Mouse (Mus musculus) cortical plate, adult 2 months (tissue): ENCODE data around the gene Ifrd2. TPM values are rescaled to one million over a fixed set of nuclear protein-coding genes. Genes with fewer than 3 reads are reported as not detected.
"Not testable (repeated sequence)": the region's sequence is repeated elsewhere in the genome, so short reads cannot be mapped to it uniquely, and the experiment has no call there.

Experiments used
- H3K27ac ChIP-seq: fragments of 200-500 bp; 2 replicates; pipeline ENCODE4 v1.5.1; 2012; ENCODE audit warnings: low read length, control low read depth, inconsistent platforms; ENCODE audit not compliant: insufficient read depth
- H3K4me1 ChIP-seq: fragments of 200-500 bp; 2 replicates; pipeline ENCODE4 v1.6.1; 2011; ENCODE audit warnings: low read length; ENCODE audit not compliant: control insufficient read depth, insufficient read depth
- H3K4me3 ChIP-seq: fragments of 200-500 bp; 2 replicates; pipeline ENCODE4 v1.5.1; 2011; ENCODE audit warnings: mild to moderate bottlenecking, low read length, control low read depth; ENCODE audit not compliant: insufficient read depth
- CTCF ChIP-seq: fragments of 200-500 bp; IDR thresholded peaks from 2 replicates; pipeline ENCODE4 v1.5.1; 2011; ENCODE audit warnings: mild to moderate bottlenecking, control low read depth, low read length; ENCODE audit not compliant: insufficient read depth; ENCODE audit errors: extremely low read depth
- POLR2A ChIP-seq: fragments of 200-500 bp; IDR thresholded peaks from 2 replicates; pipeline ENCODE4 v1.6.1; 2011; ENCODE audit warnings: mild to moderate bottlenecking, low read length, control low read depth; ENCODE audit not compliant: insufficient read depth; ENCODE audit errors: extremely low read depth
- polyA plus RNA-seq: library from polyadenylated mRNA; depleted of rRNA; stranded (reverse); fragments of >200 nt; gene quantifications from 2 replicates; pipeline ENCODE4 v1.2.3, GENCODE M21; 2012

The Ifrd2 gene
- polyA plus RNA-seq, 1 experiment, result 16.3 TPM

DNA sequence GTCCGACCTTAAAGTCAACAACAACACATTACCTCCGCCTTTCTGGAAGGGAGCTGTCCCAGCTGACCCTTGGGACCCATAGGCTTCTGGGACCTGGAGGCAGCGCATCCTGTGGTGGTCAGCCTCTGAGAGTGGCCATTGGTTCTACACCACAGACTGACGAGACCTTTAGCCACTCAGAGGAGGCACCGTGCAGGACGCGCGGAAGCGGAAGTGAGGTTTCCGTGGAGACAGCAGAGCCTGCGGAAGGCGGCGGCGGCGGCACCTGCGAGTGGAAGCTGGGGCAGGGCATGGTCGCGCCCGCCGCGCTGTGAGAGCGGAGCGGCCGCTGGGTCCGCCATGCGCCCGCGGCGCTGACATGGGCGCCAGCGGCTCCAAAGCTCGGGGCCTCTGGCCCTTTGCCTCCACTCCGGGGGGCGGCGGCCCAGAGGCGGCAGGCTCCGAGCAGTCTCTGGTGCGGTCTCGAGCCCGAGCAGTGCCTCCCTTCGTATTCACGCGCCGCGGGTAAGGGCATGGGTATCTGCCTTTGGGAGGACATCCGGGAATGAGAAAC, 24.3 kb upstream of the Ifrd2 start, which contains the start of gene Tusc2:
Tusc2 (plus strand) TSS at position 227 of the 553 bp plus-strand sequence.
- peak within 1 kb of the TSS; percentile 36 for H3K4me3 ChIP-seq
- no peak within 1 kb of the TSS for H3K27ac ChIP-seq
- TF ChIP-seq POLR2A (peak; percentile 90), CTCF (no peak)
- H3K4me1 ChIP-seq, result peaks cover 4% of the 10 kb centered on the region; the same call in 1 of the 2 replicates

- not testable (repeated sequence) for H3K27ac ChIP-seq, H3K4me3 ChIP-seq
- peaks cover 11% of the 10 kb centered on the region for H3K4me1 ChIP-seq
Measured at GRCm38 (mm10) chr9:107565556-107565955, 21.9 kb upstream of the Ifrd2 start.

GRCm38 (mm10) chr9:107566041-107566709, 21.3 kb upstream of the Ifrd2 start:
- H3K4me1 ChIP-seq, result peaks cover 11% of the 10 kb centered on the region
- TF ChIP-seq POLR2A (no peak), CTCF (peak; percentile 80)
- H3K27ac ChIP-seq, result peak overlapping the region; percentile 51
- H3K4me3 ChIP-seq, result no peak overlapping the region

- no peak for TF ChIP-seq CTCF
- TF ChIP-seq POLR2A, result 0 out of 2 replicates have a peak, but pooled peaks have one; percentile 24
- H3K4me3 ChIP-seq, result no peak overlapping the region
- H3K4me1 ChIP-seq, result peaks cover 11% of the 10 kb centered on the region
- no peak overlapping the region for H3K27ac ChIP-seq
Measured at GRCm38 (mm10) chr9:107566855-107567254, 20.6 kb upstream of the Ifrd2 start.

GRCm38 (mm10) chr9:107567702-107568319, 19.6 kb upstream of the Ifrd2 start, which contains the start of gene Hyal2:
TSS of gene Hyal2 (plus strand) at chr9:107567945.
- TF ChIP-seq POLR2A (no peak), CTCF (no peak)
- H3K27ac ChIP-seq, result peak within 1 kb of the TSS; percentile 81
- peak within 1 kb of the TSS; percentile 89 for H3K4me3 ChIP-seq
- H3K4me1 ChIP-seq, result peaks cover 11% of the 10 kb centered on the region

DNA sequence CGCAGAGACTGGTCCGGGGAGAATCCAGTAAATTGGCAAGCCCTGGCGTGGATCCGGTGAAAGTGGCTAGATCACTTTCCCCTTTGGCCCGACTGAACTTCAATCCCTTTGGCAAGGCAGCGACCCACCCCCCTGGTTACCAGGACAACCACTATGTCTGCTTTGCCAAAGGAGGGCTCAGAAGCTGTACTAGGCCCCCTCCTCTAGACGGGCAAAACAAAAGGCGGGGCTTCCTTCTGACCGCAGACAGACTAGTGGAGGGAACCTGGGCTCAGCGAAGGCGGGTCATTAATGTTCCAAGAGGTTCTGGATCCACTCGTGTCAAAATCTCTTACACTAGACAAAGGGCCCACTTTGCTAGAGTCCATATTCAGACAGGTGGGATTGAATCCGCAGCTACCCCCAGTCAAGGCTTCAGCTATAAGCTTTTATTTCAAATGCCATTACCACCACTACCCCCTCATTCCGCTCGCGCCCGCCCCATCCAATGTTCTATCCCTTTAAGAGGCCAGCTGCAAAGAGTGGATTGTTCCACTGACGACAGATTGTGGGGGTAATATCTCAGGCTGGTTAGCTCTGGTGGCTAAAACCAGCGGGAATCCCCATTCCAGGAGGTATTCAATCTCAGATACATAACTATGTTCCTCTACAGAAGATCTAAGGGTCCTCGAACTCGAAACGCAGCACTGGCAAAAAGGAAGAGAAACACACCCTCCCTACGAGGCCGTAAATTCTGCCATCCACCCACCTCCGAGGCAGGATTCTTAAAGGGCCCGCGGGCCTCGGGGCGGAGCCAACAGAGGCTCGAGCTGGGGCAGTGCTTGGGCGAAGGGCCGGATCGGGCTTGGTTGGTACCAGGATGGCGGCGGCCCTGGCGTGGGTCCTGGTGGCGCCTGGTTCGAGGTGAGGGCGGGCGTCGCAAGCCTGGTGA, 18.8 kb upstream of the Ifrd2 start:
- Histone ChIP-seq H3K4me1 (peaks cover 11% of the 10 kb centered on the region), H3K27ac (peak overlapping the region; percentile 81), H3K4me3 (peak overlapping the region; percentile 89)
- peak; percentile 31; the same call in 1 of the 2 replicates for TF ChIP-seq POLR2A
- no peak for TF ChIP-seq CTCF

DNA sequence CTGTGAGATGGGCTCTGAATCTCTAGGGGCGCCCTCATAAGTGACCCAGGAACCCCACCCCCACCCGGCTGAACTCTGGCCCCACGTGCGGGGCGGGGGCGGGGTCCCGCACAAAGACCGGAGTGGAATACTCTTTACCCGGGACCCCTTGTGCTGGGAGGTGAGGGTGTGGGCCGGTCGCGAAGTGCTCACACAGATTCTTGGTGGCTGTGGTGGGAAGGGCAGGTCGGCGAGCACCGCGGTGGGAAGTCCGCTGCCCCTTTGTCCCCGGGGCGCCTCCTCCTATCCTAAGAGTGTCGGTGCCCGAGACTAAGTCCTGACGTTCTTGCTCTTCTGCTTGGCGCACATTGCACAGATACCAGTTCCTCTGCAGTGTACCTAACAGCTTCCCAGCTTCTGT, 18.2 kb upstream of the Ifrd2 start:
- peak overlapping the region; percentile 89 for H3K4me3 ChIP-seq
- H3K4me1 ChIP-seq, result peaks cover 7% of the 10 kb centered on the region
- TF ChIP-seq POLR2A, result no peak
- no peak for TF ChIP-seq CTCF

DNA sequence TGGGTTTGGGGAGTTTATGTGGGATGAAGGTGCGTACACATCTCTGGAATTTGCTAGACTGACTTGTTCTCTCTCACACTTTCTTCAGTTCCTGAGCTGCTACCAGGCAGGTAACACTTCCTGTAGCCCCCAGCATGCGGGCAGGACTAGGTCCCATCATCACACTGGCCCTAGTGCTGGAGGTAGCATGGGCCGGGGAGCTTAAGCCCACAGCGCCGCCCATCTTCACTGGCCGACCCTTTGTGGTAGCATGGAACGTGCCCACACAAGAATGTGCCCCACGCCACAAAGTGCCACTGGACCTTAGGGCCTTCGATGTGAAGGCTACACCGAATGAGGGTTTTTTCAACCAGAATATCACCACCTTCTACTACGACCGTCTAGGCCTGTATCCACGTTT, 17.4 kb upstream of the Ifrd2 start:
- TF ChIP-seq POLR2A (no peak), CTCF (no peak)

More for the DNA sequence above, 18.2 kb upstream of the Ifrd2 start:
- H3K27ac ChIP-seq, result peak overlapping the region; percentile 81; the same call in 1 of the 2 replicates

DNA sequence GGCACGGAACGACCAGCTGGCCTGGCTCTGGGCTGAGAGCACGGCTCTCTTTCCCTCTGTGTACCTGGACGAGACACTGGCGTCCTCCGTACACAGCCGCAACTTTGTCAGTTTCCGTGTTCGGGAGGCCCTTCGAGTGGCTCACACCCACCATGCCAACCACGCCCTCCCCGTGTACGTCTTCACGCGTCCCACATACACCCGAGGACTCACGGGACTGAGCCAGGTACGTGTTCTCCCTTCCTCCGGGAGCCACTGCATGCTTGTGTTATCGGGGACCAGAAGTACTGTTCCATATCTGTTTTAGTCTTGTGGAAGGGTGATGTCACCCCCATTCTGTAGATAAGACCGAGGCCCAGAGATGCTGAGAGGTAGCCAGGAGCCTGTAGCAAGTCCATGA, 16.6 kb upstream of the Ifrd2 start:
- H3K27ac ChIP-seq, result no peak overlapping the region
- H3K4me1 ChIP-seq, result peaks cover 7% of the 10 kb centered on the region
- no peak overlapping the region for H3K4me3 ChIP-seq
- no peak for TF ChIP-seq CTCF
- no peak for TF ChIP-seq POLR2A

More for the DNA sequence above, 17.4 kb upstream of the Ifrd2 start:
- Histone ChIP-seq H3K4me3 (peak overlapping the region; percentile 89), H3K27ac (no peak overlapping the region), H3K4me1 (peaks cover 7% of the 10 kb centered on the region)
